Mouse (Mus musculus): ENCODE measurements around the gene Zfp296. TPM values are rescaled to one million over a fixed set of nuclear protein-coding genes. Genes with fewer than 3 reads are reported as not detected.

The Zfp296 gene
- polyA plus RNA-seq, 1 experiment = not detected

DNA sequence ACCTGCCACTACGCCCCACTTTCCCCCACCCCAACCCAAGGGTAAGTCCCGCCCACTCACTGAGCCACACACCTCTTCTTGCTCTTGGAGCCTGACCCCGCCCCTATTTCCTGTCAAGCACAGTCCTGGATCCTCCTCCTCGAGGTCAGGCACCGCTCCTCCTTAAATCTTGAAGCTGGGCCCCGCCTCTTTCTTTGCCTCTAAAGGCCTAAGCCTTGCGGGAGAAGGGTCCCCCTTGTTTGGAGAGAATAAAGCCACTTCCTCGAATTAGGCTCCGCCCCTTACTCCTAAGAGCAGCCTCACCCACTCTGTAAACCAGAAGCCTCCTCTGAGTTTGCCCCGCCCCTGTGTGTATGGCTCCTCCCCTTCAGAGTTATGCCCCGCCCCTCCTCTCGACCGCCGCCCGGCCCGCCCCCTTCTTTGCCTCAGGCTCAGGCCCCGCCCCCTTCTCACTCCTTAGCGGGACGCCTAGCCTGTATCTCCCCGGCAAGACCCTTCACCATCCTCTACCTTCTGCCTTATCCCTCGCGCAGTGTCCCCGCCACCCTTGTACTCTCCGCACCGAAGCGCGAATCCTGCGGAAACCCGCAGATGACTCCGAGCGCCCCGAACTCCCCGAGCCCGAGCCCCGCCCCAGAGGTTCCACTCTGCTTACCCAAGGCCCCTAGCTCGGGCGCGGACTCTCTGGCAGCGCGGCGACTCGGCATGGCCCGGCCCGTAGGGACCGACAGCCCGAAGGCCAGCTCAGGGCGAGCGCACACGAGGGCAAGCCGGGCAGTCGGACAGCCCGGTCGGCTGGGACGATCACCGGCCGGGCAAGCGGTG is 51.7 kb downstream of the Zfp296 start:
- Histone ChIP-seq H3K4me3 (ENCODE audit: insufficient read depth, low read depth, low read length) (peak overlapping the region; percentile 72), H3K4me1 (ENCODE audit: control insufficient read depth, insufficient read depth, low read length) (peaks cover 10% of the 10 kb centered on the region), H3K27ac (ENCODE audit: insufficient read depth, low read depth, low read length) (no peak overlapping the region)
- WGBS = 2% methylated on average over 57 of the region's 57 CpGs
- TF ChIP-seq CTCF (IDR thresholded peaks at IDR 0.05; ENCODE audit: insufficient read depth, low read depth, low read length) (no peak), POLR2A (IDR thresholded peaks at IDR 0.05; ENCODE audit: insufficient read depth, low read depth, low read length) (no peak)

DNA sequence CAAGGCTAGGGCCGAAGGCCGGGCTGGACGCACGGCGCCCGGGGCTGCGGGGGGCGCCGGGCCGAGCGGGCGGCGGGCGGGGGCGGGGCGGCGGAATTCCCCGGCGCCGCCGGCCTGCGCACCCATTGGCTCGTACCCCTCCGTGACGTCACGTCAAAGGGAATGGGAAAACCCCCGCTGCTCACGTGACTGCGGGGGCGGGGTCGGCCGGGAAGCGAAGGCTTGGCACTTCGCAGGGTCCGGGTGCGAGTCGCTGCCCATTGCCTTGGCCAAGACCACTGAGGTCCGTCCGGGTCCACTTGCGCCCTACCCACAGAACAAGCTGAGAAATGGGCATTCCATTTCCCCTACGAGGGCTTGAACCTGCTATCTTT is 52.3 kb downstream of the Zfp296 start, which contains the start of gene Relb:
Gene Relb (minus strand): TSS at position 78 of the 374 bp plus-strand sequence.
- WGBS = 2% methylated on average over 36 of the region's 41 CpGs
- H3K27ac ChIP-seq (ENCODE audit: insufficient read depth, low read depth, low read length) = no peak within 1 kb of the TSS
- no peak for TF ChIP-seq CTCF (IDR thresholded peaks at IDR 0.05; ENCODE audit: insufficient read depth, low read depth, low read length)

More for the DNA sequence above, 52.3 kb downstream of the Zfp296 start, which contains the start of gene Relb:
- Histone ChIP-seq H3K4me1 (ENCODE audit: control insufficient read depth, insufficient read depth, low read length) (peaks cover 10% of the 10 kb centered on the region), H3K4me3 (ENCODE audit: insufficient read depth, low read depth, low read length) (peak within 1 kb of the TSS; percentile 72)

Other genes with a start within 250 kb of the Zfp296 start
- gene Ercc1, start 232.5 kb upstream of the Zfp296 start, polyA plus RNA-seq (2012; ENCODE audit: insufficient read depth, insufficient read length, low replicate concordance, missing spikeins) = not detected in 2 replicates
- not detected in 2 replicates for gene Cd3eap, start 217.8 kb upstream of the Zfp296 start, polyA plus RNA-seq (2012; ENCODE audit: insufficient read depth, insufficient read length, low replicate concordance, missing spikeins)
- gene Ppp1r13l, start 217.5 kb upstream of the Zfp296 start, polyA plus RNA-seq (2012; ENCODE audit: insufficient read depth, insufficient read length, low replicate concordance, missing spikeins) = not detected in 2 replicates
- not detected in 2 replicates for gene Ercc2, start 195.3 kb upstream of the Zfp296 start, polyA plus RNA-seq (2012; ENCODE audit: insufficient read depth, insufficient read length, low replicate concordance, missing spikeins)
- gene Klc3, start 173.2 kb upstream of the Zfp296 start, polyA plus RNA-seq (2012; ENCODE audit: insufficient read depth, insufficient read length, low replicate concordance, missing spikeins) = not detected in 2 replicates
- gene Ckm, start 172.5 kb upstream of the Zfp296 start, polyA plus RNA-seq (2012; ENCODE audit: insufficient read depth, insufficient read length, low replicate concordance, missing spikeins) = not detected in 2 replicates
- gene Mark4, start 118.5 kb upstream of the Zfp296 start, polyA plus RNA-seq (2012; ENCODE audit: insufficient read depth, insufficient read length, low replicate concordance, missing spikeins) = not detected in 2 replicates
- not detected in 2 replicates for gene Exoc3l2, start 114.0 kb upstream of the Zfp296 start, polyA plus RNA-seq (2012; ENCODE audit: insufficient read depth, insufficient read length, low replicate concordance, missing spikeins)
- not detected in 2 replicates for gene Bloc1s3, start 68.9 kb upstream of the Zfp296 start, polyA plus RNA-seq (2012; ENCODE audit: insufficient read depth, insufficient read length, low replicate concordance, missing spikeins)
- not detected in 2 replicates for gene Trappc6a, start 68.9 kb upstream of the Zfp296 start, polyA plus RNA-seq (2012; ENCODE audit: insufficient read depth, insufficient read length, low replicate concordance, missing spikeins)
- gene Nkpd1, start 59.4 kb upstream of the Zfp296 start, polyA plus RNA-seq (2012; ENCODE audit: insufficient read depth, insufficient read length, low replicate concordance, missing spikeins) = not detected in 2 replicates
- gene Ppp1r37, start 14.2 kb upstream of the Zfp296 start, polyA plus RNA-seq (2012; ENCODE audit: insufficient read depth, insufficient read length, low replicate concordance, missing spikeins) = not detected in 2 replicates
- not detected in 2 replicates for gene Gemin7, start 308 bp downstream of the Zfp296 start, polyA plus RNA-seq (2012; ENCODE audit: insufficient read depth, insufficient read length, low replicate concordance, missing spikeins)
- gene Clasrp, start 27.2 kb downstream of the Zfp296 start, polyA plus RNA-seq (2012; ENCODE audit: insufficient read depth, insufficient read length, low replicate concordance, missing spikeins) = not detected in 2 replicates
- gene Relb, start 52.2 kb downstream of the Zfp296 start, polyA plus RNA-seq (2012; ENCODE audit: insufficient read depth, insufficient read length, low replicate concordance, missing spikeins) = not detected in 2 replicates
- not detected in 2 replicates for gene Clptm1, start 87.7 kb downstream of the Zfp296 start, polyA plus RNA-seq (2012; ENCODE audit: insufficient read depth, insufficient read length, low replicate concordance, missing spikeins)
- not detected in 2 replicates for gene Apoc2, start 100.7 kb downstream of the Zfp296 start, polyA plus RNA-seq (2012; ENCODE audit: insufficient read depth, insufficient read length, low replicate concordance, missing spikeins)
- gene Gm44805, start 104.1 kb downstream of the Zfp296 start, polyA plus RNA-seq (2012; ENCODE audit: insufficient read depth, insufficient read length, low replicate concordance, missing spikeins) = not detected in 2 replicates
- not detected in 2 replicates for gene Apoc4, start 104.2 kb downstream of the Zfp296 start, polyA plus RNA-seq (2012; ENCODE audit: insufficient read depth, insufficient read length, low replicate concordance, missing spikeins)
- gene Apoc1, start 115.4 kb downstream of the Zfp296 start, polyA plus RNA-seq (2012; ENCODE audit: insufficient read depth, insufficient read length, low replicate concordance, missing spikeins) = not detected in 2 replicates
- gene Apoe, start 121.9 kb downstream of the Zfp296 start, polyA plus RNA-seq (2012; ENCODE audit: insufficient read depth, insufficient read length, low replicate concordance, missing spikeins) = 1,139 and 1,603 TPM in 2 replicates
- gene Tomm40, start 138.2 kb downstream of the Zfp296 start, polyA plus RNA-seq (2012; ENCODE audit: insufficient read depth, insufficient read length, low replicate concordance, missing spikeins) = not detected in 2 replicates
- not detected in 2 replicates for gene Nectin2, start 173.2 kb downstream of the Zfp296 start, polyA plus RNA-seq (2012; ENCODE audit: insufficient read depth, insufficient read length, low replicate concordance, missing spikeins)
- gene Bcam, start 193.7 kb downstream of the Zfp296 start, polyA plus RNA-seq (2012; ENCODE audit: insufficient read depth, insufficient read length, low replicate concordance, missing spikeins) = not detected in 2 replicates
- gene Cblc, start 219.5 kb downstream of the Zfp296 start, polyA plus RNA-seq (2012; ENCODE audit: insufficient read depth, insufficient read length, low replicate concordance, missing spikeins) = not detected in 2 replicates
- not detected in 2 replicates for gene Bcl3, start 245.5 kb downstream of the Zfp296 start, polyA plus RNA-seq (2012; ENCODE audit: insufficient read depth, insufficient read length, low replicate concordance, missing spikeins)